Mouse (Mus musculus): ENCODE data around the gene Olfm1. TPM values are rescaled to one million over a fixed set of nuclear protein-coding genes. Genes with fewer than 3 reads are reported as not detected.

Olfm1 gene
- polyA plus RNA-seq, 1 experiment from 2014 or later: 328 TPM

DNA sequence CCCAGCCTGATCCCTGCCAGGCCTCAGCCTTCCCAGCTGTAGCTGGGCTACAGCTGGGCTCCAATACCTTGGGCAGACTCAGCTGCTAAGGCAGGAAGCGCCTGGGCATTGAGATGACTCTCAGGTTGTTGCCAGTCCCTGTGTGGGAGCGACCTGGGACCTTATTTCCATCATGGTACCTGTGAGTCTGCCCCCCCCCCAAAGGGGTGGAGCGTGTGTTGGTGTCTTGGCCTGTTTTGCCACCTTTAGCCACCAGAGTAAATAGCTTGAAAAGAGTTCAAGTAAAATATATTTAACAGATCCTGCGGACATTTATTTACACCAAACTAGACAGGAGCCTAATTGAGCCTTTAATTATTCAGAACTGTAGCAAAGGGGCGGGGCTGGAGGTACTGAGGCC is 16.4 kb downstream of the Olfm1 start:
- Histone ChIP-seq H3K9me3 (ENCODE audit: control insufficient read depth, low read length) (no peaks in the 10 kb centered on the region), H3K9ac (ENCODE audit: low read depth, low read length) (no peak overlapping the region), H3K4me3 (ENCODE audit: low read length) (no peak overlapping the region), H3K36me3 (ENCODE audit: control insufficient read depth, insufficient read depth, low read length) (peaks cover 2% of the 10 kb centered on the region; the same call in 1 of the 2 replicates), H3K4me2 (ENCODE audit: low read length) (no peak overlapping the region), H3K27ac (ENCODE audit: low read depth, low read length) (no peak overlapping the region), H3K27me3 (replicated peaks; ENCODE audit: control insufficient read depth, insufficient read depth, low read length) (no peaks in the 10 kb centered on the region), H3K4me1 (ENCODE audit: control insufficient read depth, insufficient read depth, low read depth, low read length) (peaks cover 62% of the 10 kb centered on the region)
- ATAC-seq: no peak
- 77% methylated on average over 5 of the region's 5 CpGs for WGBS

DNA sequence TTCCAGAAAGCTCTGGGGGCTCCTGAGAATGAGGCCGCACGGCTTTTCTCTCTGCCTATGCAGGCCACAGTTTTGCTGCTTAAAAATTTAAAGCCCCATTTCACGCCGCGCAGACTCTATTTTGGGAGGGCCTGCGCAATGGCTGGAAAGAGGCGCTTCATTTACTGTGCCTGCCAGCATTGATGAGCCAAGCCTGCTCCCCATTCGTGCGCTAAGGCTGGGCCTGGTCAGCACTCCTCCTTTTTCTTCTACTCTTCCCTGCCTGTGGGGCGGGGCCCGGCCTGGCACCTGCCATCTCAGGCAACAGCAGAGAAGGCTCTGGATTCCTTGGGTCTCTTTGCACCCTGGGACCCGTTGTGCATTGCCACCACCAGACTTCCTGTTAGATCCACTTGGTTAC is 16.9 kb downstream of the Olfm1 start:
- Histone ChIP-seq H3K4me2 (ENCODE audit: low read length) (peak overlapping the region; percentile 2; the same call in 1 of the 2 replicates), H3K36me3 (ENCODE audit: control insufficient read depth, insufficient read depth, low read length) (peaks cover 6% of the 10 kb centered on the region), H3K9me3 (ENCODE audit: control insufficient read depth, low read length) (no peaks in the 10 kb centered on the region), H3K27me3 (replicated peaks; ENCODE audit: control insufficient read depth, insufficient read depth, low read length) (no peaks in the 10 kb centered on the region), H3K27ac (ENCODE audit: low read depth, low read length) (no peak overlapping the region), H3K4me1 (ENCODE audit: control insufficient read depth, insufficient read depth, low read depth, low read length) (peaks cover 58% of the 10 kb centered on the region), H3K4me3 (ENCODE audit: low read length) (no peak overlapping the region), H3K9ac (ENCODE audit: low read depth, low read length) (0 out of 2 replicates have a peak overlapping the region, but pooled peaks have one; percentile 32)
- ATAC-seq: no peak
- 71% methylated on average over 12 of the region's 12 CpGs for WGBS

DNA sequence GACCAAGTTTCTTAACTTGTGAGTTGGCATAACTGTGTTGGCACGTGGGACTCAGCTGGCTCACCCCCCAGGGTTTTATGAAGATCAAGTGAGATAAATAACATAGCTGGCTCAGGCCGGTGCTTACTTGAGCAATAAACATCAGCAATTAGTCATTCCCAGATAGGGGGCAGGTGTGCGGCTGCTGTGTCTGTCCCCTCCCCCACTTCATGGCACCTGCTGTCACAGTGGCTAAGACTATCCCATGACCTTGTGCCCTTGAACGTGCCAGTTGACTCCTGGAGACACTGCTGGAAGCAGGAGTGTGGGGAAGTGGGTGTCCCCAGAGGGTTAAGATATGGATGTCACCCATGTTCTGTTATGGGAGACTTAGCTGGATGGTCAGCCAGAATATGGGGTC is 17.5 kb downstream of the Olfm1 start:
- peaks cover 11% of the 10 kb centered on the region for H3K36me3 ChIP-seq (ENCODE audit: control insufficient read depth, insufficient read depth, low read length)
- H3K4me2 ChIP-seq (ENCODE audit: low read length): no peak overlapping the region; the same call in 1 of the 2 replicates
- H3K9ac ChIP-seq (ENCODE audit: low read depth, low read length): no peak overlapping the region
- H3K4me3 ChIP-seq (ENCODE audit: low read length): no peak overlapping the region
- H3K27me3 ChIP-seq (replicated peaks; ENCODE audit: control insufficient read depth, insufficient read depth, low read length): no peaks in the 10 kb centered on the region
- H3K9me3 ChIP-seq (ENCODE audit: control insufficient read depth, low read length): no peaks in the 10 kb centered on the region
- H3K27ac ChIP-seq (ENCODE audit: low read depth, low read length): no peak overlapping the region
- peaks cover 52% of the 10 kb centered on the region for H3K4me1 ChIP-seq (ENCODE audit: control insufficient read depth, insufficient read depth, low read depth, low read length)
- WGBS: 41% methylated on average over 4 of the region's 4 CpGs
- ATAC-seq: no peak

DNA sequence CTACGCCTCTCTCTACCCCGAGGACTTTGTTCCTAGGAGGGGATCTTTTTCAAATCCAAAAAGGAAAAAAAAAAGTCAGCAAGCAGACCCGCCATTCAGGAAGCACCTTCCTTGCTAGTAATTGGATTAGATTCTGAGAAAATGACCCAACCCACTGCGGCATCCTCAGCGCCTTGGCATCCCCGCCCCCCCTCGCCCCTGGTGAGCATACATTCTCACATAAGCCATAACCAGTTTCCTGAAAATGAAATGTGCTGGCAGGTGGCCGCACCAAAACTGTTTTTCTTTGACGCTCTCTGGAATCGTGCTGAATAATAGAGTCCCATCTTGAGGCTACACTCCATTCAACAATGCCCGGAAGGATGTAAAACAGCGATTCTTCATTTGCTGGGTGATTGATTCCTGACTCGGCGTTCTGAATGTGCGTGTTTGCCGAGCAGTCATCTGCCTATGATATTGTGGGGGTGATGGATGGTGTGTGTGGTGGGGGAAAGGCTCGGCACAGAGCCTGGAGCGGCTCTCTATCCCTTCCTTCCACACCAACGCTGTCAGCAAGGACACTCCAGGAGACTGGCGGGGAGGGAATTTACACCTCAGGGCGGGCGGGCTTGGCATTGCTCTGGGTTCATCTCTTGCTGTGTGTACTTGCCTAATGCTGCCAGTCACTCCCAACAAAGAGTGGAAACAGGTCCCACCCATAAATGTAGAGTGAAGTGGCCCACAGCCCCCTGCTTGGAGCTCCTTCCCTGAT is 18.9 kb downstream of the Olfm1 start:
- WGBS: 41% methylated on average over 22 of the region's 22 CpGs
- ATAC-seq: peak; percentile 37
- H3K9me3 ChIP-seq (ENCODE audit: control insufficient read depth, low read length): no peaks in the 10 kb centered on the region
- peak overlapping the region; percentile 42 for H3K27ac ChIP-seq (ENCODE audit: low read depth, low read length)
- peak overlapping the region; percentile 27; the same call in 1 of the 2 replicates for H3K4me2 ChIP-seq (ENCODE audit: low read length)
- no peaks in the 10 kb centered on the region for H3K27me3 ChIP-seq (replicated peaks; ENCODE audit: control insufficient read depth, insufficient read depth, low read length)
- H3K4me1 ChIP-seq (ENCODE audit: control insufficient read depth, insufficient read depth, low read depth, low read length): peaks cover 50% of the 10 kb centered on the region
- no peak overlapping the region for H3K4me3 ChIP-seq (ENCODE audit: low read length)
- H3K36me3 ChIP-seq (ENCODE audit: control insufficient read depth, insufficient read depth, low read length): peaks cover 18% of the 10 kb centered on the region
- H3K9ac ChIP-seq (ENCODE audit: low read depth, low read length): peak overlapping the region; percentile 33

DNA sequence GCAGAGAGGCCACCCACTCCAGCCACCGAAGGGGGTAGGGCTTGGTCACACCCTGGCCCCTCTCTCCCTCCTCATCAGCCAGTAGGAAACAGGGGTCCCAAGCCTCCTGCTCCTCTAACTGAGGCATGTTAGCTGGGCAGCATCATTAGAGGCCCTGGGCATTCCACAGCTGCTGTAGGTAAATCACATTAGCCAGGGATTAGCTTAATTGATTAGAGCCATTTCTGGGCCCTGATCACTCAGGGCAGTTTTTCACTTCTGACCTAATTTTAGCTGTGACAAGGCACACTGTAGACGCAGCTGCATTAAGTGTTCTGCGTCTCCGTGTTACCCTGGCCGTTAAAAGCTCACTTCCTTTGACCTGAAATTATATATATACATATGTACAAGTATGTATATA is 20.1 kb downstream of the Olfm1 start:
- H3K27me3 ChIP-seq (replicated peaks; ENCODE audit: control insufficient read depth, insufficient read depth, low read length): no peaks in the 10 kb centered on the region
- H3K9ac ChIP-seq (ENCODE audit: low read depth, low read length): no peak overlapping the region
- H3K9me3 ChIP-seq (ENCODE audit: control insufficient read depth, low read length): no peaks in the 10 kb centered on the region
- H3K36me3 ChIP-seq (ENCODE audit: control insufficient read depth, insufficient read depth, low read length): peaks cover 18% of the 10 kb centered on the region
- peaks cover 42% of the 10 kb centered on the region for H3K4me1 ChIP-seq (ENCODE audit: control insufficient read depth, insufficient read depth, low read depth, low read length)
- H3K4me3 ChIP-seq (ENCODE audit: low read length): no peak overlapping the region
- no peak overlapping the region for H3K27ac ChIP-seq (ENCODE audit: low read depth, low read length)
- WGBS: 45% methylated on average over 5 of the region's 5 CpGs
- no peak overlapping the region for H3K4me2 ChIP-seq (ENCODE audit: low read length)
- no peak for ATAC-seq

DNA sequence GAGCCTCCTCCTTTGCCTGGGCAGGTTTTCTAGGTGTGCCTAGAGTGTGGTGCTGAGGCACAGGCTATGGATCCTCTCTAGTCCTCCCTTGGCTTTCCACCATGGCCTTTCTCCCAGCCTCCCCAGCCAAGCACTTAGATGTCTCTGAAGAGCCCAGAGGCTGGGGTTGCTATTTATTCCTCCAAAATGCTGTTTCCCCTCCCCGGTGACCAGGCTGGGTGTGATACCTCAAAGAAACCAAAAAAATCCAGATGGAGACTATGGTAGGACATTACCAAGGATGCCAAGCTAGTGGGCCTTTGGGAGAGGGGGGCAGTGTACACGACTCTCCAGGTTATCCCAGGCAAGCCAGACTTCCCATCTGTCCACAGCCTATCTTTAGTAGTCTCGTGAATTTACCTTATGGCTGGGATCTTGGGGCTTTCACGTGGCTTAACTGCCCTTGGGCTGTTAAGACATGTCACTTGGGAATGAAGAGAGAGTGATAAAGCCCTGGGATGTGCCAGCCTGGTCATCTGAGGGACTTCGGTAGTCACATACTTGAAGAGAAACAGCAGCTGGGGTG is 23.5 kb downstream of the Olfm1 start:
- Histone ChIP-seq H3K4me3 (ENCODE audit: low read length) (no peak overlapping the region), H3K27ac (ENCODE audit: low read depth, low read length) (no peak overlapping the region), H3K36me3 (ENCODE audit: control insufficient read depth, insufficient read depth, low read length) (peaks cover 24% of the 10 kb centered on the region), H3K9me3 (ENCODE audit: control insufficient read depth, low read length) (no peaks in the 10 kb centered on the region), H3K9ac (ENCODE audit: low read depth, low read length) (no peak overlapping the region), H3K27me3 (replicated peaks; ENCODE audit: control insufficient read depth, insufficient read depth, low read length) (no peaks in the 10 kb centered on the region), H3K4me1 (ENCODE audit: control insufficient read depth, insufficient read depth, low read depth, low read length) (peaks cover 19% of the 10 kb centered on the region), H3K4me2 (ENCODE audit: low read length) (no peak overlapping the region)
- no peak for ATAC-seq
- WGBS: 79% methylated on average over 5 of the region's 5 CpGs

DNA sequence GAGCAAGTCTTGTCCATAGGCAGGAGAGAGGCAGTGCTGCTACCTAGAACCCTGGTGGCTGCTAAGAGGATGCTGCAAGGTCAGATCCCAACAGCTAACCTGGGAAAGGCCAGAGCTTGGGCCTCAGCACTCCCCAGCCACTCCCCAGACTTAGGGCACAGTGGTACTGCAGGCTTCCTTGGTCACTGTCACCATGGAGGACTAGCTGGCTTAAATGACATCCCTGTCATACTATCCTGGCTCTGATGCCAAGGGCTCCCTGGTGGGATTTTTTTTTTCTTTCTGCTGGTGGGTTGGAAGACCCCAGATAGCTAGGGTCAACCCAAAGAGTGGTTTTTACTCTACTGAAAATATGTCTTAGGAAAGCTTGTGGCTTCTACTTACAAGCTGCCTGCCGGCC is 25.0 kb downstream of the Olfm1 start:
- Histone ChIP-seq H3K27ac (ENCODE audit: low read depth, low read length) (no peak overlapping the region), H3K9me3 (ENCODE audit: control insufficient read depth, low read length) (no peaks in the 10 kb centered on the region), H3K9ac (ENCODE audit: low read depth, low read length) (no peak overlapping the region), H3K36me3 (ENCODE audit: control insufficient read depth, insufficient read depth, low read length) (peaks cover 24% of the 10 kb centered on the region), H3K4me2 (ENCODE audit: low read length) (no peak overlapping the region), H3K27me3 (replicated peaks; ENCODE audit: control insufficient read depth, insufficient read depth, low read length) (no peaks in the 10 kb centered on the region), H3K4me1 (ENCODE audit: control insufficient read depth, insufficient read depth, low read depth, low read length) (peaks cover 4% of the 10 kb centered on the region), H3K4me3 (ENCODE audit: low read length) (no peak overlapping the region)
- 100% methylated on average over 1 of the region's 1 CpGs for WGBS
- no peak for ATAC-seq

DNA sequence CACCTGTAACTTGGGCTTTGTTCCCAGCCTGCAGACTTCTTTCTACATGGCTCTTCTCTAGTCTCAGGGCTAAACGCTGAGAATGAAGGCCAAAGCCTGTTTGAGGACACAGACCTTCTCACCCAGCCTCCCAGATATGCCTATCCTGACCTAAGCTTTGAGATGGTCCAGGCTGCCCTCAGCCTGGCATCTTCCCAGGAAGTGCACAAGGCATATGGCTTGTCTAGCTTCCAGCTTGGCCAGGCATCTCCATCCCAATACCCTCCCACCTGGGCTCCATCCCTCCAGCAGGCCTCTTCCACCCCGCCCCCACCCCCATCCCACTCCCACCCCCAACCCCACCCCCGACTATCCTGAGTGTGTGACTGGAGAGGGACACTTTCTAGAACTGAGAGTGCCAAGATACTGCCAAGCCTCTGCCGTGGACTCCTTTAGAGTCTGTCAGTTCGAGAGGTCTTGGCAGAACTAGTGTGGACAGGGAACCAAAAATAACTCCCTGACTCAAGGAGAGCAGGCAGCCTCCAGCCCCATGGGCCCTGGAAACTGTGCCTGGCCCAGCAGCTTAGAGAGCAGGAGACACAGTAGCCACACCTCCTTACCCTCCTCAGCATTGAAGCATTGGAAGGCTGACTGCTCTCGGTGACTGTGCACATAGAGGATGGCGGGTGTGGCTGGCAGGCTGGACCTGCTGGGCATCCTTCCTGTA is 26.0 kb downstream of the Olfm1 start:
- H3K4me2 ChIP-seq (ENCODE audit: low read length): no peak overlapping the region
- ATAC-seq: peak; percentile 48; the same call in 1 of the 2 replicates
- peaks cover 2% of the 10 kb centered on the region; the same call in 1 of the 2 replicates for H3K4me1 ChIP-seq (ENCODE audit: control insufficient read depth, insufficient read depth, low read depth, low read length)
- no peaks in the 10 kb centered on the region for H3K9me3 ChIP-seq (ENCODE audit: control insufficient read depth, low read length)
- H3K27ac ChIP-seq (ENCODE audit: low read depth, low read length): no peak overlapping the region
- H3K4me3 ChIP-seq (ENCODE audit: low read length): no peak overlapping the region
- H3K9ac ChIP-seq (ENCODE audit: low read depth, low read length): no peak overlapping the region
- H3K27me3 ChIP-seq (replicated peaks; ENCODE audit: control insufficient read depth, insufficient read depth, low read length): no peaks in the 10 kb centered on the region
- peaks cover 25% of the 10 kb centered on the region for H3K36me3 ChIP-seq (ENCODE audit: control insufficient read depth, insufficient read depth, low read length)
- WGBS: 65% methylated on average over 7 of the region's 7 CpGs

DNA sequence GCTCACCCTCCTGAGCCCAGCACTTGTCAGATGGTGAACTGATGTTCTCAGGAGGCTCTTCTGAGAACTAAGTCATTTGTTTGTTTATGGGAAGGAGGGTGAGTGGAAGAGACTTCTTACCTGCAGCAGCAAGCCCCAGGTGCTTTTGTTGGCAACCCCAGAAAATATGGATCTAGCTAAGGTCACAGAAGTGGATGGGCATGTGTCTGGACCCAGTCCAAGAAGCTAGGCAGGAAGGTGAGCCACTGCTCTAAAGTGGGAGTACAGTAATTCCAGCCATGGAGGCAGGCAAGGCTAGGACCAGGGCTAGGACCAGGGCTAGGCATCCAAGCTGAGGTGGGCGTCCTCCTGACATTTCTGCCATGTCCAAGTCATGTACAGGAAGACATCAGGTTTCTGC is 26.8 kb downstream of the Olfm1 start:
- Histone ChIP-seq H3K9me3 (ENCODE audit: control insufficient read depth, low read length) (no peaks in the 10 kb centered on the region), H3K27ac (ENCODE audit: low read depth, low read length) (no peak overlapping the region), H3K4me3 (ENCODE audit: low read length) (no peak overlapping the region), H3K4me1 (ENCODE audit: control insufficient read depth, insufficient read depth, low read depth, low read length) (peaks cover 2% of the 10 kb centered on the region; the same call in 1 of the 2 replicates), H3K9ac (ENCODE audit: low read depth, low read length) (no peak overlapping the region), H3K27me3 (replicated peaks; ENCODE audit: control insufficient read depth, insufficient read depth, low read length) (no peaks in the 10 kb centered on the region), H3K4me2 (ENCODE audit: low read length) (no peak overlapping the region), H3K36me3 (ENCODE audit: control insufficient read depth, insufficient read depth, low read length) (peaks cover 22% of the 10 kb centered on the region)
- no peak for ATAC-seq
- WGBS: 94% methylated on average over 1 of the region's 1 CpGs
